Mouse (Mus musculus) embryonic facial prominence, embryonic 10.5 days (tissue): Measurements from ENCODE around the gene Ano6. TPM values are rescaled to one million over a fixed set of nuclear protein-coding genes. Genes with fewer than 3 reads are reported as not detected.

Experiments
- DNase-seq: peaks from one replicate; pipeline ENCODE4 v3.0.0-alpha.2; 2017; ENCODE audit warnings: low spot score
- H3K27ac ChIP-seq: fragments of 300-500 bp; sonication (generic); replicated peaks from 2 replicates; pipeline ENCODE4 v1.5.1; 2016; ENCODE audit warnings: mild to moderate bottlenecking
- H3K27me3 ChIP-seq: fragments of 300-500 bp; sonication (generic); replicated peaks from 2 replicates; pipeline ENCODE4 v1.6.1; 2016; ENCODE audit warnings: low read depth, mild to moderate bottlenecking; ENCODE audit not compliant: poor library complexity, severe bottlenecking
- H3K36me3 ChIP-seq: fragments of 300-500 bp; sonication (generic); replicated peaks from 2 replicates; pipeline ENCODE4 v1.6.1; 2016; ENCODE audit warnings: mild to moderate bottlenecking, moderate library complexity
- H3K4me1 ChIP-seq: fragments of 300-500 bp; sonication (generic); 2 replicates; pipeline ENCODE4 v1.6.1; 2016
- H3K4me3 ChIP-seq: fragments of 300-500 bp; sonication (generic); 2 replicates; pipeline ENCODE4 v1.5.1; 2016; ENCODE audit warnings: mild to moderate bottlenecking, moderate library complexity
- H3K9me3 ChIP-seq: fragments of 300-500 bp; sonication (generic); 2 replicates; pipeline ENCODE4 v1.6.1; 2016; ENCODE audit warnings: mild to moderate bottlenecking
- WGBS: fragments of 180-500 bp; shearing (Covaris S2); methylation state at CpG from one replicate; pipeline ENCODE4 v1.1.7; 2016; 5-methylcytosine and 5-hydroxymethylcytosine counted together
- polyA plus RNA-seq: library from polyadenylated mRNA; unstranded; fragments of >200 nt; fragmentation: Nextera tagmentation; extraction: Ambion mirVana; gene quantifications from 2 replicates; pipeline ENCODE4 v1.2.1, GENCODE M21; 2016

Gene Ano6
- polyA plus RNA-seq, 1 experiment from 2014 or later = 41.6 TPM

DNA sequence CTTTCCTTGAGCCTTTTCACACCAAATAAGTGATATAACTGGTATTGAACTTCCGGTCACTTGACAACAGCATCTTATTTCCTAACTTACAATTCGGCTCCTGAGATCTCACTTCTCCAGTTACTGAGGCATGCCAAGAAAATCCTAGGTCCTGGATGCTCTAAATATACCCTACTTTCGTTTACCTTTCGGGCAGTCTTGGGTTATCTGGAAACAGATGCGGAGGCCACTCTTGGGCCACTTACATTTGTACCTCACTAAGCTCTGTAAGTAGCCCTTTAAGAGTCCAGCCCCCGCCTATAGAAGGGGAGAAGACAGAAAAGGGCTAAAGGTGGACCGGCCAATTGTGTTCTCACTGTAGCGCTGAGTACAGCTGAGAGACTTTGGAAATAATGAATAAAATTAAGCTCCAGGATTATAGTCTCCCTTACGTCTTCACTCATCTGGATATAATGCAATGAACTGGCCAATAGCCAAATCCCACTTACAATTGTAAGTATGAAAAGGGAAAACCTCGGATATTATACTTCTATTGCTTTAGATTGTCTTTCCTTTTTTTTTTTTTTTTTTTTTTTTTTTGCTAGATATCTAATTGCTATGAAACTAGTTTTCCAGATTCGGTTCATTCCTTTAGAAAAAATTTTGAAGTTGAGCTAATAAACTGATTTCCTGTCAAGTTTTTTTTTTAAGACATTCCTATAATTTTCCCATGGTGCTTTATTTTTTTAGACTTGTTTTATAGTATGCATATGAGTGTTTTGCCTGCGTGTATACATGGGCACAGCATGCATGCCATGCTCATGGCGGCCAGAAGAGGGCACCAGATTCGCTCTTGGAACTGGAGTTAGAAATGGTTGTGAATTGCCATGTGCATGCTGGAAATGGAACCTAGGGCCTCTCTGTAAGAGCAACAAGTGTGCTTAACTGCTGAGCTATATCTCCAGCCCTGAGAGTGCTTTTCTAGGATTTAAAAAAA, 17.5 kb upstream of the Ano6 start:
- no peaks in the 10 kb centered on the region for H3K36me3 ChIP-seq
- H3K4me1 ChIP-seq = no peaks in the 10 kb centered on the region
- no peaks in the 10 kb centered on the region for H3K27me3 ChIP-seq
- H3K4me3 ChIP-seq = no peak overlapping the region
- H3K9me3 ChIP-seq = no peaks in the 10 kb centered on the region
- H3K27ac ChIP-seq = no peak overlapping the region
- WGBS = 59% methylated on average over 14 of the region's 14 CpGs
- DNase-seq = peak; percentile 77

DNA sequence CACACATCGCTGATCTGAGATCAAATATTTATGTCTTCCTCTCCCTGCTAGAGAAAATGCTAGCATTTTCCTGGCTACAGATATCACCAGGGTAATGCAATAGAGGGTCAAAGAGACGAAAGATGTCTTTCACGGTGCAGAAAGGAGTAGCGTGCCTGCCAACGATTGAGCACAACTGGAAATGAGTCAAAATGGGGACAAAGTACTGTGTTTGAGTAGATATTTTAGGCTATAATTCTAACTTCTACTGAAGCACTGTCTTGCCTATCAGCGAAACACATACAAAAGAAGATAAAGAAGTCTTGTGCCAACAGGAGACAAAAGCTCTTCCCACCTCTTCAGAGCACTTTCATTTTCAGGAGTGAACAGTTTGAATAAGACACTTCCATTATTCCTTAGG, 16.4 kb upstream of the Ano6 start:
- 95% methylated on average over 6 of the region's 6 CpGs for WGBS
- DNase-seq = no peak
- no peaks in the 10 kb centered on the region for H3K4me1 ChIP-seq

DNA sequence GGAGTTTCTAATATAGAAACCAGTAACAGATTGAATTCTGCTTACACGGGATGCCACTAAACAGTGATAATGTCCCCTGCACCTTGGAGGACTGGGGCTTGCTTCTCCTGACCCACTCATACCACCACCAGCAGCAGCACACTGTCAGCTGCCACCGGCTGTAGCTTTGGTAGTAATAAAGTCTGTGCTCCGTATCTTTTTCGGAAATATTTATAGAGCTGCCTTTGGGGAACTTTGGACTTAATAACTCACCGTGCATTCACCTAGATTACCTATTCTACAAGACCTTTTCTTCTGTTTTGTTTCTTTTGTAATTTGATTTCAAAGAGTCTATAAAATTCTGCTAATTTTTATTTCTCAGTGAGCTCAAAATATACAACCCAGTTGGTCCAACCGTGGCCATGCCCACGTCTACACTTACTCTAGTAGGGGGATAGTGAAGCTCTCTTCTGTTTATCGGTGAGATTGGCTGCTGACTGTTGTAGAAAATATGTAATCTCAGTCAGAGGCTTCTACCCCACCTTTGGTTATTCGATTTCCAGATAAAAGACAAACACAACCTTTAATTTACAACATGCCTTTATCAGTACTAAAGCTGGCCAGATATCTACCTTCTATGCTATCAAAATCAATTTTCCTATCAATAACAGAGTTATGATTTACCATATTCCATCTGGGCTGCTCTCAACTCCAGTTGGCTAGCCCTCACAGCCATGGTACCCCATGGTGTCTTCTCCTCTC, 15.8 kb upstream of the Ano6 start:
- no peak for DNase-seq

More for the DNA sequence above, 16.4 kb upstream of the Ano6 start:
- no peaks in the 10 kb centered on the region for H3K9me3 ChIP-seq
- no peaks in the 10 kb centered on the region for H3K27me3 ChIP-seq
- no peak overlapping the region for H3K27ac ChIP-seq
- no peaks in the 10 kb centered on the region for H3K36me3 ChIP-seq
- H3K4me3 ChIP-seq = no peak overlapping the region

DNA sequence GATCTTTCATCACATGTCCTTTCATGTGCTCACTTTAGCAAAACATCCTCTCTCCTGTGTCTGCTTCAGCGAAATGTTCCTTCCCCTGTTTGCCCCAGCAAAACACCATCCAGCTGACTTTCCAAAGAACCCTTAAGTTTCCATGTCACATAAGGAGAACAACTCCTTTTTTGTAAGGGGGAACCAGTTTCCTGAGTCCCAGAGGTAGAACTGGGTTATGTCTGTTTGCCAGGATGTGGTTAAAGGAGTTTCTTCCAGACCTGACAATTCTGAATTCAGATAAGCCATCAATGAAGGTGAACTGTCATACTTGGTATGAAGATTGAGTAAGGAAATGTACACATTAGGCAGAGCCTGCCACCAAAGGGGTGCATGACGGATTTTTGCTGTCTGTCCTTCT, 12.9 kb upstream of the Ano6 start:
- Histone ChIP-seq H3K4me1 (no peaks in the 10 kb centered on the region), H3K9me3 (no peaks in the 10 kb centered on the region), H3K27me3 (no peaks in the 10 kb centered on the region), H3K27ac (no peak overlapping the region), H3K36me3 (no peaks in the 10 kb centered on the region), H3K4me3 (no peak overlapping the region)
- 88% methylated on average over 2 of the region's 2 CpGs for WGBS
- no peak for DNase-seq

More for the DNA sequence above, 15.8 kb upstream of the Ano6 start:
- WGBS = 93% methylated on average over 9 of the region's 9 CpGs
- no peak overlapping the region for H3K27ac ChIP-seq
- no peaks in the 10 kb centered on the region for H3K27me3 ChIP-seq
- no peaks in the 10 kb centered on the region for H3K36me3 ChIP-seq
- no peak overlapping the region for H3K4me3 ChIP-seq
- H3K4me1 ChIP-seq = no peaks in the 10 kb centered on the region
- no peaks in the 10 kb centered on the region for H3K9me3 ChIP-seq

DNA sequence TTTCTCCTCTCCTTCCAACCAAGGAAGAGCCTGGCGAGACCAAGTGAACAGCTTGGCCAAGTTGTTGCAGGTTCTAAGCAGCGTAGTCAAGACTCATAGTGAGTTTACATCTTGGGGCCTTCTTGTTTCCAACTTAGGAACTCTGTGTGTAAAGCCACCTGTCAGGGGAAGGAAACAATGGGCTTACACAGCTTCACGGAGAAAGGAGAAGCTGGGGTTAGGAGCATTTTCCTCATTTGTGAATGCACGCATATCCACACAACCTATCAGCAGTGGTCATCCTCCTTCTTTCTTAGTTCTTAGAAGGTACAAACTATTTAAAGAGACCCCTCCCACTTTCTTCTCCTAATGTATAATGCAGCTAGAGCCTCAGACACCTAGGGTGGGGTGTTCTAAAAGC, 11.9 kb upstream of the Ano6 start:
- DNase-seq = no peak
- H3K9me3 ChIP-seq = no peaks in the 10 kb centered on the region
- WGBS = 92% methylated on average over 4 of the region's 4 CpGs

DNA sequence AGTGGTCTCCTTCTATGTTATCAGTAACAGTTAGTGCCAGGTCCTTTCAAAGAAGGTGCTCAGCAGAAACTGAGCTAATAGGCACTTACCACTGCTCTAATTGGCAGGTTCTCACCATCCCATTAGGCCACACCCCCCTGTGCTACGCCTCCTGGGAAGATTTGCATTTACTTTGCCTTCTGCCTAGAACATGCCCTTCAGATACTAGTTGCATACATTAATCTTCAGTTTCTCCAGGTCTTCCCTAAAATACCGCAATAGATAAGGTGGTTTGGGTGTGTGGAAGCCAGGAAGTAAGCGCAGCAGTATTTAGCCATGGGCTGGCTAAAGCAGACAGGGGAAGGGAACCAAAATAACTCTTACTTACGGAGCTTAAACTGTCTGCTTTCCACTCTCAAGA, 4.0 kb upstream of the Ano6 start:
- 89% methylated on average over 4 of the region's 4 CpGs for WGBS
- no peaks in the 10 kb centered on the region for H3K9me3 ChIP-seq
- no peaks in the 10 kb centered on the region for H3K36me3 ChIP-seq
- DNase-seq = no peak
- H3K27me3 ChIP-seq = peaks cover 14% of the 10 kb centered on the region
- no peak overlapping the region for H3K27ac ChIP-seq
- H3K4me1 ChIP-seq = peaks cover 23% of the 10 kb centered on the region
- no peak overlapping the region for H3K4me3 ChIP-seq

More for the DNA sequence above, 11.9 kb upstream of the Ano6 start:
- H3K36me3 ChIP-seq = no peaks in the 10 kb centered on the region
- H3K27ac ChIP-seq = no peak overlapping the region
- no peak overlapping the region for H3K4me3 ChIP-seq
- H3K4me1 ChIP-seq = no peaks in the 10 kb centered on the region
- H3K27me3 ChIP-seq = no peaks in the 10 kb centered on the region

DNA sequence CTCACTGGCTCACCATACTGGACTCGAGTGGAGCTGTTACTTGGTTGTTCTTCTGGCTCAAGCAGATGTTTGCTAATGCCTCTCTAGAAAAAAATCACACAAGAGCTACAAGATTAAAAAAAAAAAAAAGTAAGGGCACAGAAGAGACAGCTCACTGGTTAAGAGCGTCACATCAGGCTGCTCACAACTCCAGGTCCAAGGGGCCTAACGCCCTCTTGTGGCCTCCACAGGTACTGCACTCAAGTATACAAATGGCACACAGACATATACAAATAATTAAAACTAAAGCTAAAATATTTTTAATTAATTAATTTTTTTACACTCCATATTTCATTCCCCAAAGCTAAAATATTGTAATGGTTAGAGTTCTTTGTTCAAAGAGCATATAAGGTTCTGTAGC, 3.1 kb upstream of the Ano6 start:
- Histone ChIP-seq H3K9me3 (no peaks in the 10 kb centered on the region), H3K4me3 (no peak overlapping the region), H3K27me3 (peaks cover 14% of the 10 kb centered on the region), H3K36me3 (no peaks in the 10 kb centered on the region), H3K27ac (no peak overlapping the region), H3K4me1 (peaks cover 32% of the 10 kb centered on the region)
- WGBS = 56% methylated on average over 3 of the region's 3 CpGs
- DNase-seq = no peak

DNA sequence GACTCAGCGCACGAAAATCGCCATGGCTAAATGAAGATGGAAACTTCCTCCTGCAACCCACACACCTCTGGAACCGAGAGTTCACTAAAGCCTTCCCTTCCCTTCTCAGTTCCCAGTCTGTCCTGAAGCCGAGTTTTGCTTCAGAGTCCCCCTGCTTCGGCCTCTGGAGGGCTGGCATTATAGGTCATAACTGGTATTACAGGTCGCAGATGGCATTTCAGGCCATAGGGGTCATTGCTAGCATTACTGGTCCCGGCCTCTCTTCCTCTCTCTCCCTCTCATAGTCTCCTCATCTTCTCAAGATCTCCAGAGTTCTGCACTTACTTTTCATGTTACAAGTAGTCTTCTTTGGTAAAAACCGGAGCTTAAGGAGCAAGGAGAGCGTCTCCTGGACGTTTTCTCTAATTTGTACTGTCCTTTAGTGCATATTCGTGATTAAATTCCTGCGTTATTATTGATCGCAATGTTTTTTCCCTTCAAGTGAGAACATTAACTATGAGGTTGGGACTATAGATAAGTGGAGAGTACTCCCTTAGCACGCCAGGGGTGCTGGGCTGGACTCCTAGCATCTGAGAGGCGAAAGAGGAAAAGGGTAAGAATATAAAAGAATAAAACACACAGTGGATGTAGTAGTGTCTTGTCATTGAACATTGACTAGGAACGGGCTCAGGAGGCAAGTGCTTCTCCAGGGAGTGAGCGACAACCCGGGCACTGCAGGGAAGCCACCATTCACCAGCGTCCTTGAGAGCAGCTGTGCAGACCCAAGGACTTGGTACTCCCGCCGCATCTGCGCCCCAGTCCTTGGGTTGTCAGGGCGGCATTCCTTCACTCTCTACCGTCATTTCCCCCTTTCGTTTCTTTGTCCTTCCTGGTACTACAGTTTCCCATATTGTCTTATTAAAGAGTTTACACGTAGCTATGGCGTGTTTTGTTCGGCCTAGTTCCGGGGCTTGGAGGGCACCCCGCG, 798 bp upstream of the Ano6 start:
- peak overlapping the region; percentile 91 for H3K4me3 ChIP-seq
- peaks cover 10% of the 10 kb centered on the region; the same call in 1 of the 2 replicates for H3K36me3 ChIP-seq
- DNase-seq = peak; percentile 34
- H3K4me1 ChIP-seq = peaks cover 36% of the 10 kb centered on the region
- no peaks in the 10 kb centered on the region for H3K9me3 ChIP-seq
- peak overlapping the region; percentile 93 for H3K27ac ChIP-seq
- 9% methylated on average over 32 of the region's 32 CpGs for WGBS
- H3K27me3 ChIP-seq = peaks cover 14% of the 10 kb centered on the region

DNA sequence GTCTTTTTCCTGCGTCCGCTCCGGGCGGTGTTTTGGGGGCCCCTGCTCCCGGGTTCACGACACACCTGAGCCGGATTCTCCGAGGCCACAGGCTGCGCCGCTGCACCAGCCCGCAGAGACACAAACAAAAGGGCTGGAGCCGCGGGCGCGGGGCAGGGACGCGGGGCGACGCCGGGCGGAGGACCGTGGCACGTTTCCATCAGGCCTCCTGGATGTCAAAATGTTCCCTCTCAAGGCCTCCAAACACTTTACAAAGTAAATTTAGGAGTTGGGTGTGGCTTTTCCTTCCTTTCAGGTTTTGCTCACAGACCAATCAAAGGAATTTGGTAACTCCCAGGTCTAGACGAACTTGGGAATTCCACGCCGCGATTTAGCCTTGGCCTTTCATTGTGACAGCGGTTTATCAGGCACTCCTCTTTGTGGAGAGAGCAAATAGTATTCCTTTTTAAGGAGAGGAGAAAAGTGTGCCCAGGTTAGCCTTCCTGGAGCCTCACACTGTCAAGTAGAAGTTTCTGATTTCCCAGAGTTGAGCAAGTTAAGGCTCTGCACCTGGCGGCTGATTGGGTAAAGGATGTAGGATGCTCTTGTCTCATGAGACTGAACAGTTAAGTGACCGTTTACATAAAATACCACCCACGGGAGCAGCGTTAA, 623 bp downstream of the Ano6 start:
- H3K4me3 ChIP-seq = peak overlapping the region; percentile 91
- WGBS = 2% methylated on average over 32 of the region's 32 CpGs
- DNase-seq = no peak
- no peaks in the 10 kb centered on the region for H3K9me3 ChIP-seq
- H3K27ac ChIP-seq = peak overlapping the region; percentile 93
- peaks cover 14% of the 10 kb centered on the region for H3K27me3 ChIP-seq
- H3K36me3 ChIP-seq = peaks cover 13% of the 10 kb centered on the region; the same call in 1 of the 2 replicates
- H3K4me1 ChIP-seq = peaks cover 36% of the 10 kb centered on the region

DNA sequence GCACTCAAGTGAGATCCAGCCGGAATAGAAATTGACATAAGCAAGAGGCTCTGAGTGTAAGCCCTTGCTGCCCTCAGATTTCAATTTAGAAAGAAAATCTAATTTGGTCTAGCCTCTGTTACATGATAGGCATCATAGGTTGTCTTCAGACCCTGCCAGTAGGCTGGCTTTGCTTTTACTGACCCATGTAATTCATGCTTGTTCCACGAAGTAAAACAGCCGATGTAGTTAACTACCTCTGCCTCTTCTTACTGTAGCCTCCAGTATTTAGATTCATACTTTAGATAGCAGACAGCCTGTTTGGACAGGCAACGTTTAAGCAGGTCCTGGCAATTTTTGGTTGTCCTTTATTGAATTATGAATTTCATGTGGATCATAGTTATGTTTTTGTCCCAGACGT, 1.2 kb downstream of the Ano6 start:
- H3K4me3 ChIP-seq = peak overlapping the region; percentile 91
- WGBS = 68% methylated on average over 5 of the region's 5 CpGs
- peaks cover 36% of the 10 kb centered on the region for H3K4me1 ChIP-seq
- peaks cover 13% of the 10 kb centered on the region; the same call in 1 of the 2 replicates for H3K36me3 ChIP-seq
- no peaks in the 10 kb centered on the region for H3K9me3 ChIP-seq
- H3K27me3 ChIP-seq = peaks cover 14% of the 10 kb centered on the region
- no peak overlapping the region for H3K27ac ChIP-seq
- no peak for DNase-seq
